Mouse (Mus musculus) thymus, adult 2 months (tissue): Measurements from ENCODE around the gene Kif5a. TPM values are rescaled to one million over a fixed set of nuclear protein-coding genes. Genes with fewer than 3 reads are reported as not detected.

Experiments
- DNase-seq: peaks from one replicate; pipeline ENCODE4 v3.0.0; 2021
- H3K27ac ChIP-seq: fragments of 200-500 bp; 2 replicates; pipeline ENCODE4 v1.5.1; 2012; ENCODE audit warnings: low read length, control low read depth; ENCODE audit not compliant: control insufficient read depth, insufficient read depth
- H3K27me3 ChIP-seq: fragments of 200-500 bp; 2 replicates; pipeline ENCODE4 v1.6.1; 2012; ENCODE audit warnings: mild to moderate bottlenecking, low read length, moderate library complexity, mixed read lengths; ENCODE audit not compliant: control insufficient read depth, insufficient read depth
- H3K36me3 ChIP-seq: fragments of 200-500 bp; 2 replicates; pipeline ENCODE4 v1.6.1; 2012; ENCODE audit warnings: mild to moderate bottlenecking, low read length, moderate library complexity; ENCODE audit not compliant: control insufficient read depth, insufficient read depth
- H3K4me1 ChIP-seq: fragments of 200-500 bp; replicated peaks from 2 replicates; pipeline ENCODE4 v1.6.1; 2012; ENCODE audit warnings: low read length; ENCODE audit not compliant: control insufficient read depth, insufficient read depth
- H3K4me3 ChIP-seq: fragments of 200-500 bp; 2 replicates; pipeline ENCODE4 v1.5.1; 2012; ENCODE audit warnings: mild to moderate bottlenecking, low read length, control low read depth, moderate library complexity; ENCODE audit not compliant: control insufficient read depth, insufficient read depth
- CTCF ChIP-seq: fragments of 200-500 bp; IDR thresholded peaks from 2 replicates; pipeline ENCODE4 v1.5.1; 2012; ENCODE audit warnings: mild to moderate bottlenecking, control low read depth, low read length, moderate library complexity, borderline replicate concordance; ENCODE audit not compliant: control insufficient read depth, poor library complexity, insufficient read depth; ENCODE audit errors: extremely low read depth
- POLR2A ChIP-seq: fragments of 200-500 bp; IDR thresholded peaks from 2 replicates; pipeline ENCODE4 v1.6.1; 2012; ENCODE audit warnings: mild to moderate bottlenecking, low read length, control low read depth, moderate library complexity; ENCODE audit not compliant: control insufficient read depth, poor library complexity, insufficient read depth; ENCODE audit errors: extremely low read depth
- WGBS: fragments of 180-500 bp; shearing (Covaris S2); methylation state at CpG from one replicate; pipeline ENCODE4 v1.1.7; 2018; 5-methylcytosine and 5-hydroxymethylcytosine counted together
- polyA plus RNA-seq: library from polyadenylated mRNA; depleted of rRNA; stranded (reverse); fragments of >200 nt; gene quantifications from 2 replicates; pipeline ENCODE4 v1.2.3, GENCODE M21; 2012

Kif5a gene
- polyA plus RNA-seq, 1 experiment: 1.5 TPM

- WGBS: under 1% methylated on average over 47 of the region's 47 CpGs
- Histone ChIP-seq H3K4me1 (peaks cover 15% of the 10 kb centered on the region), H3K36me3 (no peaks in the 10 kb centered on the region; the same call in 1 of the 2 replicates), H3K27ac (no peak within 1 kb of the TSS), H3K27me3 (no peaks in the 10 kb centered on the region), H3K4me3 (peak within 1 kb of the TSS; percentile 83)
- peak; percentile 71 for TF ChIP-seq POLR2A
- TF ChIP-seq CTCF: peak; percentile 27; the same call in 1 of the 2 replicates
- peak; percentile 94 for DNase-seq
Measured at GRCm38 (mm10) chr10:127211414-127211854, 51.7 kb downstream of the Kif5a start, which contains the start of gene Pip4k2c. TSS of gene Pip4k2c (minus strand) at chr10:127211585.

DNA sequence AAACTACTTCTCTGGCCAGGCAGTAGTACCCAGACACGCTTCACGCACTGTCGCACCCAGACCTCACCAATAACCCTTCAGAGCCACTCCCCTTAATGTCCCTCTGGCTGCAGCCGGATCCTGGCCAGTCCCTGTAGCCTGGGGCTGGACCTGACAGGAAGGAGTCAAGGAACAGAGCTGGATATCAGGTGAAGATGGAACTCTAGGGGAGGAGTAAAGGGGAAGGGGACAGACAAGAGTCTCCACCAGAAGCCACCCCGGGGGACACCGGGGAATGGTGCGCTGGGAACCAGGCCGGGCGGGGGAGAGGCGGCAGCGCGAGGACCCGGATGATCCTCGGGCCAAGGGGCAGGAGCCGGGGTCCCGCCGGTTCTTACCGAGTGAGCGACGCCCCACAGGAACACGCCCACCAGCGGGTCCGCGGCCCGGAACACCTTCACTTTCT, 52.2 kb downstream of the Kif5a start:
- no peaks in the 10 kb centered on the region; the same call in 1 of the 2 replicates for H3K36me3 ChIP-seq
- H3K27ac ChIP-seq: no peak overlapping the region
- 2% methylated on average over 25 of the region's 25 CpGs for WGBS
- peaks cover 15% of the 10 kb centered on the region for H3K4me1 ChIP-seq
- TF ChIP-seq POLR2A (no peak), CTCF (no peak)
- H3K27me3 ChIP-seq: no peaks in the 10 kb centered on the region
- DNase-seq: no peak
- H3K4me3 ChIP-seq: peak overlapping the region; percentile 83

- Histone ChIP-seq H3K36me3 (peaks cover 8% of the 10 kb centered on the region; the same call in 1 of the 2 replicates), H3K4me1 (peaks cover 15% of the 10 kb centered on the region), H3K4me3 (no peak overlapping the region), H3K27ac (no peak overlapping the region), H3K27me3 (no peaks in the 10 kb centered on the region)
- no peak for DNase-seq
- TF ChIP-seq CTCF (no peak), POLR2A (no peak)
- WGBS: 96% methylated on average over 13 of the region's 13 CpGs
Measured at GRCm38 (mm10) chr10:127209928-127210570, 53.1 kb downstream of the Kif5a start.

GRCm38 (mm10) chr10:127208921-127209320, 54.2 kb downstream of the Kif5a start:
- Histone ChIP-seq H3K36me3 (peaks cover 12% of the 10 kb centered on the region; the same call in 1 of the 2 replicates), H3K4me1 (peaks cover 15% of the 10 kb centered on the region), H3K27ac (no peak overlapping the region), H3K4me3 (no peak overlapping the region), H3K27me3 (no peaks in the 10 kb centered on the region)
- 87% methylated on average over 4 of the region's 4 CpGs for WGBS
- no peak for DNase-seq
- TF ChIP-seq CTCF: no peak
- no peak for TF ChIP-seq POLR2A

GRCm38 (mm10) chr10:127205373-127205772, 57.8 kb downstream of the Kif5a start:
- peaks cover 4% of the 10 kb centered on the region for H3K4me1 ChIP-seq
- H3K4me3 ChIP-seq: no peak overlapping the region
- H3K27me3 ChIP-seq: no peaks in the 10 kb centered on the region
- DNase-seq: no peak
- 96% methylated on average over 10 of the region's 10 CpGs for whole genome bisulfite sequencing
- no peak for TF ChIP-seq POLR2A
- TF ChIP-seq CTCF: no peak
- H3K36me3 ChIP-seq: peaks cover 12% of the 10 kb centered on the region; the same call in 1 of the 2 replicates
- no peak overlapping the region for H3K27ac ChIP-seq

- no peak for DNase-seq
- peaks cover 12% of the 10 kb centered on the region; the same call in 1 of the 2 replicates for H3K36me3 ChIP-seq
- H3K27me3 ChIP-seq: no peaks in the 10 kb centered on the region
- no peak overlapping the region for H3K4me3 ChIP-seq
- TF ChIP-seq POLR2A (no peak), CTCF (no peak)
- 95% methylated on average over 5 of the region's 5 CpGs for WGBS
- H3K4me1 ChIP-seq: 0 out of 2 replicates have a peak, but pooled peaks cover 3% of the 10 kb centered on the region
- H3K27ac ChIP-seq: no peak overlapping the region
Measured at GRCm38 (mm10) chr10:127204589-127204988, 58.6 kb downstream of the Kif5a start.

GRCm38 (mm10) chr10:127203106-127203505, 60.0 kb downstream of the Kif5a start:
- no peak overlapping the region for H3K27ac ChIP-seq
- H3K27me3 ChIP-seq: no peaks in the 10 kb centered on the region
- over 99% methylated on average over 3 of the region's 3 CpGs for WGBS
- H3K36me3 ChIP-seq: peaks cover 16% of the 10 kb centered on the region; the same call in 1 of the 2 replicates
- no peak for DNase-seq
- no peaks in the 10 kb centered on the region for H3K4me1 ChIP-seq
- no peak overlapping the region for H3K4me3 ChIP-seq
- TF ChIP-seq CTCF: no peak
- TF ChIP-seq POLR2A: no peak
